Mouse (Mus musculus) midbrain, embryonic 12.5 days (tissue): ENCODE measurements around the gene C87436. TPM values are rescaled to one million over a fixed set of nuclear protein-coding genes. Genes with fewer than 3 reads are reported as not detected.
A peak's percentile ranks its signal among the peaks of the same experiment; 100 is the strongest.

ENCODE experiments used
- ATAC-seq: fragments of 200-750 bp; cut with Nextera tagmentation; 2 replicates; pipeline ENCODE4 v1.8.0; 2017; ENCODE audit warnings: low read depth, moderate TSS enrichment, moderate library complexity; ENCODE audit not compliant: low FRiP score
- H3K27ac ChIP-seq: fragments of 300-500 bp; sonication (generic); replicated peaks from 2 replicates; pipeline ENCODE4 v1.5.1; 2016; ENCODE audit warnings: mild to moderate bottlenecking
- H3K27me3 ChIP-seq: fragments of 300-500 bp; sonication (generic); 2 replicates; pipeline ENCODE4 v1.6.1; 2016; ENCODE audit warnings: mild to moderate bottlenecking
- H3K36me3 ChIP-seq: fragments of 300-500 bp; sonication (generic); 2 replicates; pipeline ENCODE4 v1.6.1; 2016
- H3K4me1 ChIP-seq: fragments of 300-500 bp; sonication (generic); 2 replicates; pipeline ENCODE4 v1.6.1; 2016
- H3K4me2 ChIP-seq: fragments of 300-500 bp; sonication (generic); replicated peaks from 2 replicates; pipeline ENCODE4 v1.6.1; 2016; ENCODE audit warnings: mild to moderate bottlenecking, moderate library complexity
- H3K4me3 ChIP-seq: fragments of 300-500 bp; sonication (generic); 2 replicates; pipeline ENCODE4 v1.5.1; 2016; ENCODE audit warnings: mild to moderate bottlenecking
- H3K9ac ChIP-seq: fragments of 300-500 bp; sonication (generic); replicated peaks from 2 replicates; pipeline ENCODE4 v1.6.1; 2016; ENCODE audit warnings: mild to moderate bottlenecking, moderate library complexity
- H3K9me3 ChIP-seq: fragments of 300-500 bp; sonication (generic); 2 replicates; pipeline ENCODE4 v1.6.1; 2016; ENCODE audit warnings: mild to moderate bottlenecking
- WGBS: fragments of 180-500 bp; shearing (Covaris S2); methylation state at CpG from one replicate; pipeline ENCODE4 v1.1.7; 2016; 5-methylcytosine and 5-hydroxymethylcytosine counted together
- polyA plus RNA-seq: library from polyadenylated mRNA; unstranded; fragments of >200 nt; fragmentation: Nextera tagmentation; extraction: Ambion mirVana; gene quantifications from 2 replicates; pipeline ENCODE4 v1.2.1, GENCODE M21; 2016

C87436 gene
- polyA plus RNA-seq, result 26.6 and 30.6 TPM in 2 replicates

- peak; percentile 94 for ATAC-seq
These were observed at the start of gene C87436 for GRCm38 (mm10) chr6:86438272-86439118. C87436 (plus strand) TSS chr6:86438374.

GRCm38 (mm10) chr6:86388461-86388860 lies 49.7 kb upstream of the C87436 start:
- Histone ChIP-seq H3K36me3 (peaks cover 72% of the 10 kb centered on the region), H3K4me1 (0 out of 2 replicates have a peak, but pooled peaks cover under 1% of the 10 kb centered on the region), H3K27me3 (no peaks in the 10 kb centered on the region), H3K4me3 (no peak overlapping the region), H3K27ac (no peak overlapping the region), H3K9ac (no peak overlapping the region), H3K4me2 (no peak overlapping the region), H3K9me3 (no peaks in the 10 kb centered on the region)
- no peak for ATAC-seq
- 89% methylated on average over 18 of the region's 18 CpGs for WGBS

More at GRCm38 (mm10) chr6:86438272-86439118, at the start of gene C87436:
- no peaks in the 10 kb centered on the region for H3K9me3 ChIP-seq
- under 1% methylated on average over 59 of the region's 59 CpGs for WGBS
- peak within 1 kb of the TSS; percentile 85 for H3K4me3 ChIP-seq
- peak within 1 kb of the TSS; percentile 88 for H3K27ac ChIP-seq
- H3K9ac ChIP-seq, result peak within 1 kb of the TSS; percentile 76
- H3K36me3 ChIP-seq, result peaks cover 40% of the 10 kb centered on the region
- no peaks in the 10 kb centered on the region for H3K27me3 ChIP-seq
- H3K4me1 ChIP-seq, result peaks cover 9% of the 10 kb centered on the region; the same call in 1 of the 2 replicates
- peak within 1 kb of the TSS; percentile 81 for H3K4me2 ChIP-seq

- ATAC-seq, result no peak
- H3K4me1 ChIP-seq, result peaks cover 21% of the 10 kb centered on the region
- H3K27ac ChIP-seq, result no peak overlapping the region
- no peak overlapping the region for H3K9ac ChIP-seq
- WGBS, result 96% methylated on average over 5 of the region's 5 CpGs
- H3K4me3 ChIP-seq, result no peak overlapping the region
- H3K4me2 ChIP-seq, result no peak overlapping the region
- no peaks in the 10 kb centered on the region for H3K27me3 ChIP-seq
- H3K9me3 ChIP-seq, result no peaks in the 10 kb centered on the region
- peaks cover 69% of the 10 kb centered on the region for H3K36me3 ChIP-seq
These were observed 46.8 kb upstream of the C87436 start for GRCm38 (mm10) chr6:86391326-86391725.

- no peak overlapping the region for H3K9ac ChIP-seq
- H3K4me3 ChIP-seq, result no peak overlapping the region
- H3K4me2 ChIP-seq, result no peak overlapping the region
- no peak overlapping the region for H3K27ac ChIP-seq
- no peaks in the 10 kb centered on the region for H3K9me3 ChIP-seq
- peaks cover 53% of the 10 kb centered on the region for H3K36me3 ChIP-seq
- WGBS, result 95% methylated on average over 1 of the region's 1 CpGs
- H3K4me1 ChIP-seq, result peaks cover 26% of the 10 kb centered on the region
- ATAC-seq, result no peak
- H3K27me3 ChIP-seq, result no peaks in the 10 kb centered on the region
These were observed 45.0 kb upstream of the C87436 start for GRCm38 (mm10) chr6:86393187-86393586.

DNA sequence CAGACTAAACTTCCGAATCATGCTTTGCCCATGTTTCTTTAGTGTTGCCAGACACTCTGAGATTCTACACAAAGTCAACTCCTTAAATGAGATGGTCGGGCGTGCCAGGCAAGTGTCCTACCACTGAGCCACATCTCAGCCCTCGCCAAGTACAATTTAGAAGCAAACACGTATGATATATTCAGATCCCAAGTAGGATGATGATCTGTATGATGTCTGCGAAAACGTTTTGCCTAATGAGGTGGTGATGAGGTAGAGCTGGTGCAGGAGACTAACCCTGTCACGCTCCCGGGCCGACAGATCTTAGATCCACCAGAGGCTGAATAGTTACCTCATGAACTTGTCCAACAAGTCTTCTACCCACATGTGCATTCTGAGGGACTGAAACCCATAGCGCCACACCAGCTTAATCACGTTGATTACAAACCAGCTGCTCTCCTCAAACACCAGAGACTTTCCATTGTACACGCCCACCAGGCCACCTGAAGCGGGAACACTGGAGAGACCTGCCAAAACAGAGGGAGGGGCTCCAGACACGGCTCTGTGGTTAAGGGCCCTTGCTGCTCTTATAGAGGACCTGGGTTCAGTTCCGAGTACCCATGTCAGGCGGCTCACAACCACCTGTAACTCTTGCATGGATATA lies 44.0 kb upstream of the C87436 start:
- 93% methylated on average over 17 of the region's 17 CpGs for WGBS
- peaks cover 26% of the 10 kb centered on the region for H3K4me1 ChIP-seq
- ATAC-seq, result no peak
- no peak overlapping the region for H3K4me2 ChIP-seq
- H3K9ac ChIP-seq, result no peak overlapping the region; the same call in 1 of the 2 replicates
- no peaks in the 10 kb centered on the region for H3K9me3 ChIP-seq
- no peak overlapping the region for H3K4me3 ChIP-seq
- H3K27me3 ChIP-seq, result no peaks in the 10 kb centered on the region
- peaks cover 43% of the 10 kb centered on the region for H3K36me3 ChIP-seq
- no peak overlapping the region for H3K27ac ChIP-seq

- 90% methylated on average over 9 of the region's 9 CpGs for WGBS
- Histone ChIP-seq H3K36me3 (peaks cover 35% of the 10 kb centered on the region), H3K27me3 (no peaks in the 10 kb centered on the region), H3K4me1 (peaks cover 26% of the 10 kb centered on the region), H3K27ac (no peak overlapping the region), H3K4me3 (peak overlapping the region; percentile 91), H3K4me2 (peak overlapping the region; percentile 70), H3K9me3 (no peaks in the 10 kb centered on the region), H3K9ac (peak overlapping the region; percentile 90; the same call in 1 of the 2 replicates)
- ATAC-seq, result no peak
These were observed 43.2 kb upstream of the C87436 start for GRCm38 (mm10) chr6:86395021-86395420.

DNA sequence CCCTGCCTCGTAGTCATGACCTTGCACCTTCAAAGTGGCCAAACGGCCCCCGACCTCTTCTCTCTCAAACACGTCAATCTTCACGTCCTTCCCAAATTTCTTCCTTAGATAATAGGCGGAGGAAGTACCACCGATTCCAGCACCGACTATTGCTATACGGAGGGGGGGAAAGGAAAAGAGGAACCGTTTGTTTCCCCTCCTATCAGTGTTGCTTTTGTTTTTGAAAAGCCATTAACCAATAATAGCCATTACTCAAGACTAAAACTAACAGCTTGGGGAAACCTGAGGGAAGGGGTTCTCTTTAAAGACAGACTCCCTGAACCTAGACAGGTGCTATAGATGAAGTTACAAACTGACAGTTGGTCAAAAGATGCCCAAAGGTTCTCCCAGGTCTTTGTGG lies 42.2 kb upstream of the C87436 start:
- peak overlapping the region; percentile 90 for H3K9ac ChIP-seq
- no peaks in the 10 kb centered on the region for H3K9me3 ChIP-seq
- H3K36me3 ChIP-seq, result peaks cover 26% of the 10 kb centered on the region
- peaks cover 29% of the 10 kb centered on the region for H3K4me1 ChIP-seq
- 40% methylated on average over 10 of the region's 10 CpGs for WGBS
- peak overlapping the region; percentile 91 for H3K4me3 ChIP-seq
- ATAC-seq, result no peak
- H3K27ac ChIP-seq, result peak overlapping the region; percentile 91
- H3K27me3 ChIP-seq, result 0 out of 2 replicates have a peak, but pooled peaks cover 4% of the 10 kb centered on the region
- H3K4me2 ChIP-seq, result peak overlapping the region; percentile 70

DNA sequence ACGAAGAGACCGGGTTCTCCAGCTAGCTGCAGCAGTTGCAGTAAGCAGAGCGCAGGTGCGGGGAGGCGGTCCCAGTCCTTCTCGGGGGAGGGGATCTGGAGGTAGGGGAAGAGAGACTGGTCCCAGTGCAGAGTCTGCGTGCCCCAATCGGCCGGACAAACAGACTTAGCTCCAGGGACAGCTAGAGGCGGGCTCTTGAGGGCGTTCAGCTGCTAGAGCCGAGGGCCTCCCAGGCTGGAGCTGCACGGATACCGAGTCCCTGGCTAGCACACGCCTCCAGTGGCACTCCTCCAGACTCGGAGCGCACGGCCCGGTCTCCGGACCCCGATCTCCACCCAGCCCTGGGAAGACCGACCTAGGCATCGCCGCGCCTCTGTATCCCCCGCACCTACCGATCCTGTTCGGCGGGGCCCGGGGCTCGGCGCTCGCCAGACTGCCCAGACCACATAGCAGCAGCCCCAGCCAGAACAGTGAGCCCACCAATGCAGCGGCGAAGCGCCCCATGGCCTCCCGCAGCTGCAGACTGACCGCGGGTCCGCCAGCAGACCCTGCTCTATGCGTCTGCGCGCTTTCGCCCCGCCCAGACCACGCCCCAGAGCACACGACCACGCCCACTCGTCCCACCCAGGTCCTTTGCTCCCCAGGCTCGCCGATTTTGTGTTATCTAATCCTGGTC lies 41.5 kb upstream of the C87436 start, which contains the start of gene Pcyox1:
Gene Pcyox1, minus strand, starts transcription at position 574 of the 676 bp plus-strand sequence.
- peak within 1 kb of the TSS; percentile 91 for H3K4me3 ChIP-seq
- H3K4me1 ChIP-seq, result peaks cover 29% of the 10 kb centered on the region
- WGBS, result under 1% methylated on average over 51 of the region's 51 CpGs
- ATAC-seq, result peak; percentile 95
- peaks cover 18% of the 10 kb centered on the region for H3K36me3 ChIP-seq
- H3K9ac ChIP-seq, result peak within 1 kb of the TSS; percentile 90
- 0 out of 2 replicates have a peak, but pooled peaks cover 4% of the 10 kb centered on the region for H3K27me3 ChIP-seq
- no peaks in the 10 kb centered on the region for H3K9me3 ChIP-seq
- H3K27ac ChIP-seq, result peak within 1 kb of the TSS; percentile 91
- peak within 1 kb of the TSS; percentile 70 for H3K4me2 ChIP-seq

GRCm38 (mm10) chr6:86397257-86397980 lies 40.8 kb upstream of the C87436 start:
- Histone ChIP-seq H3K27ac (peak overlapping the region; percentile 91; the same call in 1 of the 2 replicates), H3K9ac (peak overlapping the region; percentile 90), H3K4me3 (peak overlapping the region; percentile 91), H3K27me3 (0 out of 2 replicates have a peak, but pooled peaks cover 4% of the 10 kb centered on the region), H3K36me3 (peaks cover 11% of the 10 kb centered on the region), H3K4me2 (peak overlapping the region; percentile 70), H3K4me1 (peaks cover 29% of the 10 kb centered on the region), H3K9me3 (no peaks in the 10 kb centered on the region)
- ATAC-seq, result no peak
- WGBS, result 8% methylated on average over 14 of the region's 14 CpGs

GRCm38 (mm10) chr6:86398986-86399385 lies 39.2 kb upstream of the C87436 start:
- H3K4me3 ChIP-seq, result no peak overlapping the region
- no peak overlapping the region for H3K4me2 ChIP-seq
- H3K9ac ChIP-seq, result no peak overlapping the region
- H3K27me3 ChIP-seq, result 0 out of 2 replicates have a peak, but pooled peaks cover 4% of the 10 kb centered on the region
- H3K27ac ChIP-seq, result no peak overlapping the region
- WGBS, result 75% methylated on average over 2 of the region's 2 CpGs
- peaks cover 26% of the 10 kb centered on the region for H3K4me1 ChIP-seq
- no peak for ATAC-seq
- H3K36me3 ChIP-seq, result peaks cover 5% of the 10 kb centered on the region
- H3K9me3 ChIP-seq, result no peaks in the 10 kb centered on the region

- H3K27me3 ChIP-seq, result 0 out of 2 replicates have a peak, but pooled peaks cover 4% of the 10 kb centered on the region
- no peaks in the 10 kb centered on the region for H3K9me3 ChIP-seq
- H3K4me1 ChIP-seq, result peaks cover 18% of the 10 kb centered on the region
- H3K9ac ChIP-seq, result no peak overlapping the region
- WGBS, result 86% methylated on average over 2 of the region's 2 CpGs
- ATAC-seq, result no peak
- no peak overlapping the region for H3K4me2 ChIP-seq
- H3K4me3 ChIP-seq, result no peak overlapping the region
- no peak overlapping the region for H3K27ac ChIP-seq
- no peaks in the 10 kb centered on the region for H3K36me3 ChIP-seq
These were observed 38.2 kb upstream of the C87436 start for GRCm38 (mm10) chr6:86399995-86400394.
